Mouse (Mus musculus) spleen, embryonic (tissue): ENCODE data around the gene Ms4a1.
"Not testable (repeated sequence)": the region's sequence is repeated elsewhere in the genome, so short reads cannot be mapped to it uniquely, and the experiment has no call there.

Source experiments
- CTCF ChIA-PET: fragments of 350-600 bp; sonication (Branson Sonifier 250); formaldehyde crosslinking; loops from one replicate; lab custom pipeline; 2022; lab: Charles Lee

The Ms4a1 gene

DNA sequence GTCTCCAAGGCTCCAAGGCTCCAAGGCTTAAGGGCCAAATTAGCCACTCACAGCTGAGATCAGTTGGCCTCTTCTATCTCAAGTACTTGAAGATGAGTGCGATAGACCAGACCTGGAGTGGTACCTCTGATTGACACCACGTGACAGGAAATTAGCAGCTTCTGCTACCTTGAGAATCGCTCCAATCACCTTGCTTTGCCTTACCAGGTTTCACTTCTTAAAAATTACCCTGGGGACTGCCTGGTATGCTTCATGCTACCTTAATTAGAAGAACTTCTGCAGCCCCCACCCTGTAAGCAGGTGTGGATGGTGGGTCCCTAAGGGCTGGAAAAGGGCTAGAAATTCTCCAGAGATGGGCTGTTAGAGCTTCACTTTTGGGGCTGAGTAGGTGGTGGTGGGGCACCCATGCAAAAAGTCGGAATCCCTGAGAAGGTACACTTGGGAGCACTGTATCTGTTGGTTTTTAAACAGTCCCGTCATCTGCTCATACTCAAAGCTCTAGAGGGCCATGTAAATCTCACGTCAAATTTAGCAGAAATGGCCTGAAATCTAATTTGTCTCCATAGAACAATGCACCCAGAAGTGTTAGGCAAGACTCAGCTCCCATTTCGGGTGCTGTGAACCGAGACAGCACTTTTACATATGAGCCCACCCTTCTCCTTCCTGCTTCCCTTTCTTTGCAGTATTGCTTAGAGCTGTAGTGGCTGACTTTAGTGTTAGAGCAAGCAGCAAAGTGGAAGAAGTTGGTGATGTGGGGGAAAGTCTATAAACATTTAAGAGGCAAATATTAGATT lies at the start of gene Ms4a1:
Ms4a1 (minus strand) TSS at position 190 of the 794 bp plus-strand sequence.
- CTCF ChIA-PET: interaction anchor here (0.9 kb wide), 1 partner anchor 22 kb away, joined by 3 read pairs; no protein-coding TSS in a partner anchor

DNA sequence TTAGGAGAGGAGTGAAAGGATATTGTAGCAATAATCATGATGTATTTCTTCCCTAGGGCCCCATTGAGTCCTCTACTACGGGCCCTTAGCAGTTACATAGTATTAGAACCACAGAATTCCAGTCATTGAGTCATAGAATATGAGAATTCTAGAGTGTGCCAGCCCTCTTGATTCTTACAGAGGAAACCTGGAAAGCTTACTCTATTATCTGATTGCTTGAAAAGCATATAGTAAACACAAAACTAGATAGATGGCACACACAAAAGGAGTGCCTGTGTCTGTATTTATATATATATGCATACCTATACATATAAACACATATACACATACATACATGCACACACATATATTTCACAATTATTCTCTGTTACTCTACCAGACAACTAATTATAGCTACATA lies 48.3 kb upstream of the Ms4a1 start, which contains the start of gene Ms4a14:
Ms4a14 (minus strand) TSS at position 101 of the 400 bp plus-strand sequence.
- CTCF ChIA-PET: interaction anchor here (1.4 kb wide), 1 partner anchor 42 kb away, joined by 3 read pairs; no protein-coding TSS in a partner anchor

DNA sequence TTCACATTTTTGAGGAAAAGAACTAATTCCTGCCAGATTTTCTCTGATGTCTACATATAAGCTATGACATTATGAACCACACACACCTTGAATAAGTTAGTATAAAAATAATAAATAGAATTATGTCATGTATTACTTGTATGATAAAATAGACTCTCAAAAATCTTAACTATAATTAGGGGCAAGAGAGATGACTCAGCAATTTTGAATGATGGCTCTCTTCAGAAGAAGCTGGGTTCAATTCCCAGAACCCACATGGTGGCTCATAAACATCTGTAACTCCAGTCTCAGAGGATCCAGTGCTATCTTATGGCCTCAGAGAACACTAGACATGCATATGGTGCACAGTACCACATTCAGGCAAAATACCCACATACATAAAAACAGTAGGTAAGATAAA lies 42.8 kb upstream of the Ms4a1 start:
- CTCF ChIA-PET: interaction anchor here (0.6 kb wide), 1 partner anchor 151 kb away, joined by 3 read pairs; no protein-coding TSS in a partner anchor

DNA sequence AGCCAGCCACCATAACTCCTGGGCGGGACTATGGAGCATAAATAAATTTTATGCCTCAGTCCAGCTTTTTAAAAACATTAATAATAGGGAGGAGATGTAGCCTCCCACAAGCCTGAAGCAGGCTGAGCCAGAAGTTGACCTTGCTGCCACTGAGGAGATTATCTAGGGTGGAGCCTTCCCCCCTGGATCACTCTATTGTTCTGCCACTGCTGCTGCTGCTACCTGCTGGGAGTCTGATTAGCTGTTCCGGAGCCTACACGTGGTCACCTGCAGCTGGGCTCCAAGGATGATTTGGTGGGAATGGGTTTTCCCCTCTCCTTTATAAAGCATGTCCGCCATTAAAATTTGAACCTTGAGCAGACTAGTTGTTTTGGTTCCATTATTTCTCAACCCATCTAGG lies 33.5 kb upstream of the Ms4a1 start:
- CTCF ChIA-PET: not testable (repeated sequence)

DNA sequence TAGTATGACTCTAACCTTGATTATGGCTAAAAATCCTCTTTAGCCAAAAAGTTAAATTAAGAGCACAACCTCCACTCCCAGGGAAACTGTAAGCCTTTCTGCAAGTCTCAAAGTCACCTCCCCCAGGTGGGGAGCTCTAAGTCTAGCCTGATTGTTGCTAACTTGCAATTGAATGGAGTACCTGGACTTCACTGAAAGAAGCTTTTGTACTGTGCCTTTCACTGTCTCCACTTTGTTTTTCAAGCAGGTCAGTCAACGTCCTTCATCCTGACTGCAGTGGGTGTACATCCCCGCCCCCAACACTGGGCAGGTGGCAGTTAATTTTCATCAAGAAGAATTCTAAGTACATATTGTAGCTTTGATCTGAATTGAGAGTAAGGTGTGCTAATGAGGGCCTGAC lies 32.9 kb upstream of the Ms4a1 start:
- CTCF ChIA-PET: interaction anchor here (0.7 kb wide), 1 partner anchor 10 kb away, joined by 3 read pairs; no protein-coding TSS in a partner anchor

DNA sequence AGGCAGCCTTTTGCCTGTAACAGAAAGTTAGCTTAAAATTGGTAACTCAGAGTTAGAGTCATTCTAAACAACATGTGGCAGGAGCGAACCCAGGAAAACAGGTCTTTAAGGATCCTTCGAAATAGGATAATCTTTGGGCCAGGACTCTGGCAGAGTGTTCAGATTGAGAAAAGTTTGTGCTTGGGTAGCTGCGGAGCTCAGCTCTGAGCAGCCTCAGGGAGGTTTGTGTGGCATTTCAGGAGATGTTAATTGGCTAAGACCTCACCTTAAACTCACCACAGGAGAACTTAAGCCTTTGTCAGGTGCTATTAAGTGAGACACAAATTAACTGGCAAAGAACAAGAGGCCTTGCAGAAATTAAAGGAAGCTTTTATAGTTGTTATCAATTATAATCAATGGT lies 27.6 kb upstream of the Ms4a1 start:
- CTCF ChIA-PET: interaction anchor here (0.6 kb wide), 1 partner anchor 25 kb away, joined by 4 read pairs; no protein-coding TSS in a partner anchor

DNA sequence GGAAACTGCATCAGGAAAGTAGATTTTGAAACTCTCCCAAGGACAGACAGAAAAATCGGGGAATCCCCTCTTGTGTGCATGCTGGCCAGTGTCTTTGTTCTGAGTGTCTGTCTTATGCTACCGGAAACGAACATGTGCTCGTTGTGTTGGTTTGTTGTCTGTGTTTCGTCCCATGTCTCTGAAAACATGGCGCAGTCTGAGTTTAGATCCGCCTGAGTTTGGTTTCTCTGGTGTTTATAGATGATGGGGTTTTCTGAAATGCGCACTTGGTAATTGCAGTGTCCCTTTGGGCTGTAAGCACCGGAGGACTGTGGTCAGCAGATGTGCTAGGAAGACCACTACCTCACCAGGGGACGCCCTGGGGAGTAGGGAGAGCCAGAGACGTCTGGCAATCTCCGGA lies 26.9 kb upstream of the Ms4a1 start:
- CTCF ChIA-PET: interaction anchor here (0.6 kb wide), 1 partner anchor 24 kb away, joined by 4 read pairs; no protein-coding TSS in a partner anchor

DNA sequence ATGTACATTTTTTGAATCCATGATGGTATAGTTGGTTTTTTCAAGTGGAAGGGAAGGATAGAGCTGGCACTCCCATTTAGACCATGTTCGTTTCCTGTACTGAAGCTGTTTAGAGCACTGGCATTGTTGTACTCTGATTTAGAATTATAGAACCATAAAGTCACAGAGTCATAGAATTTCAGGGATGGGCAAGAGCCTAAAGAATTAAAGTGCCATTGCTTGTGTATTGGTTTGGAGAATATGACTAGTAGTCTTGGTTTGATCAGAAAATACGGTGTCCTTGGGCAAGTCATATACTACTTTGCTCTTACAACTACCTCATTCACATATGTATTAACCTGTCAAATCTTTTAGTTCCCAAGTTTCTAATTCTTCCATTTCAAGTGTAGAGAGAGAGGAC lies 17.7 kb upstream of the Ms4a1 start, which contains the start of gene Ms4a5:
Ms4a5 (minus strand) TSS at position 101 of the 400 bp plus-strand sequence.
- CTCF ChIA-PET: no interaction called here

DNA sequence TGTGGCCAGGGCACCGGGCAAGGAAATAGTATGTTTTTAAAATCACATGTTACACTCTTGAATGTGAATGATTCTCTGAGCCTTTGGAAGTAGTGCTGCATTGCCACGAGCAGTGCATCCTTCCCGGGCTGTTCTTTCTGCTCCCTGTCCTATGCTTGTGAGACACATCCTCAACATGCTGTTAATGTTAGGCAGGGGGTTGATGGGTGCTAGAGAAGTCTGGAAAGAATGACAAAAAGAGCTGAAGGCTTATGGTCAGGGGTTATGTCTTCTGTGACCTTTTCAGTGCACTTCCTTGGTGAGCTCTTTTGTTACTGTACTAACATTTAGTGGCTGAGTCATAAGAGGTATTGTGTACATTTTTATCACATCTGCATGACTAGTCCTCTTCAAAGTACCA lies 14.2 kb upstream of the Ms4a1 start:
- CTCF ChIA-PET: interaction anchor here (0.6 kb wide), 1 partner anchor 70 kb away, joined by 4 read pairs; no protein-coding TSS in a partner anchor

DNA sequence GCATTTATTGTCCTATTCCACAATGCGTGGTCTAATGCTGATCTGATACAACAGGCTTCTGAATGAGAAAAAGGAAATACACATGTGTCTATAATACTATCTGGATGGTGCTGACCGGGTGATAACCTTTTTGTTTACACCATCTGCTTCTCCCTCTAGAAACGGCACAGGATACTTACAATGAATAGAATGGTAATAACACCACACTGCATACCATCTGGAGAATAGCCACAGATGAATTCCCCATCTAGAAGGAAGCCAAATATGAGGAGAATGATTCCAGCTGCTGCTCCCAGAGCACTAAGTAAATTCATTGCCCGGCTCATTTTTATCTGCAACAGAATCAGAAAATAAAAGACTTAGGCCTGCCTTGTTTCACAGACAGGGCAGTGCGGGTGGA lies 10.4 kb upstream of the Ms4a1 start:
- CTCF ChIA-PET: no interaction called here

DNA sequence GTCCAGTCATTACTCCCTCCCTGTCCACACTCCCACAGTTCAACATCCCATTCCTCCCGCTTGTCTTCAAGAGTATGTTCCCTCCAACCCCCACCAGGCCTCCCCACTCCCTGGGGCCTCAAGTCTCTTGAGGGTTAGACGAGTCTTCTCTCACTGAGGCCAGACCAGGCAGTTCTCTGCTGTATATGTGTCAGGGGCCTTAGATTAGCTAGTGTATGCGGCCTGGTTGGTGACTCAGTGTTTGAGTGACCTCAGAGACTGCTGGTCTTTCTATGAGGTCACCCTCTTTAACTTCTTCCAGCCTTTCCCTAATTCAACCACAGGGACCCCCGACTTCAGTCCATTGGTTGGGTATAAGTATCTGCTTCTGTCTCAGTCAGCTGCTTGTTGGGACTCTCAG lies 915 bp upstream of the Ms4a1 start:
- CTCF ChIA-PET: interaction anchor here (0.9 kb wide), 1 partner anchor 23 kb away, joined by 3 read pairs; no protein-coding TSS in a partner anchor

DNA sequence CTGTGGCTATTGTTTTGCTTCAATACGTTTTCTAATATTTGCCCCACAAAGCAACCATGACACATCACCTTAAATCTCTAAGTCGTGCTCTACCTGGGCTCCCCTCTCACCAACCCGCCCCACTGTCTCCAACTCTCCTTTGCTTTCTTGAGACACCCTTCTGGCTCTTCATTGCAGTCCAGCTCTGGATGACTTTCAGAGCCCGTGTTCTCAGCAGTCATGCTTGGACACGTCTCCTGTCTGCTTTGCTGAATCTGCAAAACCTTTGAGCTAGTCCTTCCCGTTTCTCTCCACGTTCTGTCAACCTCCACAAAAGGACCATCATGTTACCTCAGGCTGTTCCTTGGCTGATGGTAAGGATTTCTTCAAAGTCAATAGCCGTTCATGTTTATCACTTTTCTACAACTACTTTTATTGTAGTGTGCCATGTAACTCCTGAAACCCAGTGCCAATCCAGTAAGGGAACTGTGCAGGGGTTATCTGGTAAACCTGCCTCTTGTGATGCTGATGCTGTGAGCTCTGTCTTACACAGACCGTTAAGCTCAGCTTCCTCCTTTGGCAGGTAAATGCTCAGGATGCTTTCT lies 1.3 kb downstream of the Ms4a1 start:
- CTCF ChIA-PET: interaction anchor here (0.6 kb wide), 1 partner anchor 428 kb away, joined by 3 read pairs; no protein-coding TSS in a partner anchor

DNA sequence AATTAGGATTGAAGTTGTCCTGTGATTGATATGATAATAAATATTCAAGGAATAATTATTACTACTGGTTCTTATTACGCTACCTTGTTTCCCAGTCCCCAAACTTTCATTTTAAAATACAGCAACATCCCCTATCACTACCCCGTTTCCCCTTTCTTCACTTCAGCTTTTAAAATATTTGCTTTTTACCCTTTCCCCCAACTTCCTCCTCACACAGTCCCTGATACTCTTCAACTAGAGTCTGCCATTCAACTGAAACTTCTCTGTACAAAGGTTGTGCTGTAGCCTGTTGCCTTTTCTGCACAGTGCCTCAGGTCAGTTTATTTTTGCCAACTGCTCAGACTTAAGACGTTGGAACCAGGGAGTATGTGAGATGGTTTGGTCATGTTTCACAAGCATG lies 2.5 kb downstream of the Ms4a1 start:
- CTCF ChIA-PET: interaction anchor here (1.1 kb wide), 1 partner anchor 18 kb away, joined by 3 read pairs; no protein-coding TSS in a partner anchor

DNA sequence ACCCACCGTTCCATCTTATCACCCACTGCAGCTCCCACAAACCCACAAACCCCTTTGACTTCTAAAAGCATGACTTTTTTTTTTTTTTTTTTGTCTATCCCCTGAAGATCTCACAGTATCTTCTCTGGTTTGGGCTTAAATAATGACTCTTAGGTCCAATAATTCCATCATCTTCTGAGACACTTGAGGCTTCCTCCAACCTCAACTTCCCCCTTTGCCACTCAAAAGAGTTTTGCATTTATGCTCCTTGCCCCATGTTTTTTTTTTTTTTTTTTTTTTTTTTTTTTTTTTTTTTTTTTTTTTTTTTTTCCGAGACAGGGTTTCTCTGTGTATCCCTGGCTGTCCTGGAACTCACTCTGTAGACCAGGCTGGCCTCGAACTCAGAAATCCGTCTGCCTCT lies 3.1 kb downstream of the Ms4a1 start:
- CTCF ChIA-PET: interaction anchor here (0.7 to 1.1 kb wide), 3 partner anchors 18 to 219 kb away, joined by 3 to 8 read pairs (median 6); no protein-coding TSS in a partner anchor

DNA sequence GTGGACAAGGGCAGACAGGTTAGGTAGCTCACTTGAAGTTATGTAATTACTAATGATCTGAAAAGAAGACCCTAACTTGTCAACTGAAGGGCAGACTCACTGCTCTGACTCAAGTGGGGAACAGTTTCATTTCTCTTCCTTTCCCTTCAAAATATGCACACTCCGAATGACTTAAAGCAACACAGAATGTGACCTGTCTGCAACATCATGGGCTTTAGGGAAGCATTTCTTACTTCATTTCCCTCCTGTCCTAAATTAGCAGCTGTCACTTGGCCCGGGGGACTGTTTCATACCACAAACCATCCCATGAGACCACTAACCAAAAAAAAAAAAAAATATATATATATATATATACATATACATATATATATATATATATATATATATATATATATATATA lies 4.5 kb downstream of the Ms4a1 start:
- CTCF ChIA-PET: interaction anchor here (0.9 kb wide), 1 partner anchor 11 kb away, joined by 3 read pairs; no protein-coding TSS in a partner anchor

DNA sequence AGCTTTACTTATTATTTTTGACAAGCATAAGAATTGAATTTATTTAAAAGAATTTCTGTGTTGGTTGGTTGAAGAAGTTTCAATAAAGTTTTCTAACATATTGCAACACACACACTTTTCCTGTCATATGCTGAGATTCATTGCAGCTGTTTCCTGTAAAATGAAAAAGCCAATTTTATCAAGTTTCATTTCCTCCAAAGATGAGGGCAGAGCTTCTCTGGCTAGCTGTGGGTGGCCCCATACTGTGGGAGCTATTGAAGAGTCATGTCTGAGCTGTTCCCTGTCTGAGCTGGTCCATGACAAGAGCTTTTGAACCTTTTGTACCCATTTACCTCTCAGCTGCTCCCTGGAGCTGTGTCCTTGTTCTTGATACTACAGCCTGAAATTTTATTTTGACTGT lies 21.8 kb downstream of the Ms4a1 start:
- CTCF ChIA-PET: interaction anchor here (1.1 kb wide), 1 partner anchor 22 kb away, joined by 3 read pairs; the partner anchor contains the start of gene Ms4a1

DNA sequence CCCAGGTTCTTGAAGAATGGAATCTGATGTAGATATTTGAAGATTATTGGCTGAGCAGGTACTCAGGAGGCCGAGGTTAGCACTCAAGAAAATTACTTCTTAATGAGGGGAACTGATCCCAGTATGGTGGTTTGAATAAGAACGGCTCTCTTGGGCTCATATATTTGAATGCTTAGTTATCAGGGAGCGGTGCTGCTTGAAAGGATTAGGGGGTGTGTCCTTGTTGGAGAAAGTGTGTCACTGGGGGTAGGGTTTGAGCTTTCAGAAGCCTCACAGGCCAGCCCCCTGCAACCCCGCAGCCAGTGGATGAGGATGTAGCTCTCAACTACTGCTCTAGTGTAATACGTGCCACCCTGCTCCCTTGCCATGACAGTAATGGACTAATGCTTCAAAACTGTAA lies 23.5 kb downstream of the Ms4a1 start:
- CTCF ChIA-PET: no interaction called here

DNA sequence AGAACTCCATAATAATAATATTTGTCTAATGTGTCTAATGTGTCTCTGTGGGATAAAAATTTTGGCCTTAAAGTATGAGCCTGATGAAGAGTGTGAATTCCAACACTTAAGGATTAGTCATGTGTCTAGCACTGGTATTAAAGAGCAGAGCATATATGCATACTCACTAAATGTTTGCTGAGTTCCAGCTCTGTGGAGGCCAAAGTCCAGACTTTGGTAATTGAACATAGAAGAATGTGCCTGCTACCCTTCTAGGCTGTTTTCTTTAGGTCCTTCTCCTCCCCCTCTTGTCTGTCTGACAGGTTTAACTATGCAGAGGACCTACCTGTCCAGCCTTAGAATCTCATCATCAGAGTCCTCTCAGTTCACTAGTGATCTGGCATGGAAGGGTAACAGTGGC lies 30.2 kb downstream of the Ms4a1 start:
- CTCF ChIA-PET: no interaction called here

DNA sequence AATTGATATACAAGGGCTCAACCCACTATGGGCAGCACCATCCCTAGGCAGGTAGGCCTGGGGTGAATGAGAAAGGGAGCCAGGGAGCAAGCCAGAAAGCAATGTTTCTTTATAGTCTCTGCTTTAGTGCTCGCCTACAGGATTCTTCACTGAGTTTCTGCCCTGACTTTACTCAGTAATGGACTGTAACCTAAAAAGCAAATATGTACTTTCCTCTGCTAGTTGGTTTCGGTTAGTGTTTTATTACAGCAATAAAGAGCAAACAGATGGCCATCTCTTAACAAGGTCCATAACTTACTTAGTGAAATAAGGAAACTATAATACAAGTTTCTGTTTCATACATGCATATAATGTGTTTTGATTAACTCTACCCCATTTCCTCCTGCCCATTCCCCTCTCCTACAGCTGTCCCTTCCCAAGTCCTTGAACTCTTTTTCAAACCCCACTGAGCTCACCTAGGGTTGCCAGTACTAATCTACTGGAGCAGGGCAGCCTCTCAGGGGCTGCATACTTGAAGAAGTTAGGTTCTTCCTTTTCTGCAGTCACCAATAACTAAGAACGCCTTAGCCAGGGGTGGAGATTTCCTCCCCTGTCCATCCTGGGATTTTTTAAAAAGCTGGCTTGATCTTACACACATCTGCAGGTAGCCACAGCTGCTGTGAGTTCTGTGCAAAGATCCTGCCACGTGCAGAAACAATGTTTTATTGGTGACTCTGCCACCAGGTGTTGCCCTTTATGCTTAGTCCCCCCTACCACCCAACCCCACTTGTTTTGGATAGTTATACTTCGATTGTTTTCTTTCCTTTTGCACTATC lies 30.9 kb downstream of the Ms4a1 start:
- CTCF ChIA-PET: no interaction called here

DNA sequence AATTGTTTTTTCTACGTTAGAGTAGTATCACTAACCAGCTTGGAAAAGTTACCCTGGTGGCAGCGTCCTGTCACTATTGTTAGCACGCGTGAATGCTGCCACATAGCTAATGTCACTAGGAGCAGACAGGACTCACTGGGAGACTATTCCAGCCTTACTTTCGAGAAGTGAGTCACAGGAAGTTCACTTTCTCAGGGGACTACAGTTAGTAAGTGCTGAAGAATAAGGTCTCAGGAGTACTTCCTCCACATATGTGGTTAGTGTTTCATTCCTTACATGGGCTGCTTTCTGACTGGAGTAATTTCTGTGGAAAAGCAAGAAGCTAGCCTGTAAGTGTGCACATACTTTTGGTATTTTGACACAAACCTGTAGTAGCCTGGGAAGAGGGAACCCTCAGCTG lies 31.8 kb downstream of the Ms4a1 start:
- CTCF ChIA-PET: no interaction called here

DNA sequence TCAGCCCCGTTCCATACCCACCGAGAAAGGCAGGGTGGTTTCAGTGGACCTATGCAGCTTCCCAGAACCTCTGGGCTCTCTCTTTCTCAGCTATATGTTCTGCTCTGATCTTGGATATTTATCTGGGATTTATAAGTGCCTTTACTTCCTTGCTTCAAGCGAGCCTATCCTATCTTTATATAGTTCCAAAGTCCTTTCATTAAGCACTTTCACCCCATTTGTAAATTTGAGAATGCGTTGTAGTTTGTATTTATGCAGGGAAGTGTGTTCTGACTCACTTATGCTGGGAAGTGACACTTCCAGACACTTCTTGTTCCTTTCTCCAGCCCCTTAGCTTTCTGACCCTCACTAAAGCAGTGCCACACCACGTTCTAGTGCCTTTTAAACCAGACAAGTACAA lies 33.7 kb downstream of the Ms4a1 start, which contains the start of gene Ms4a12:
Ms4a12 (minus strand) TSS at position 101 of the 400 bp plus-strand sequence.
- CTCF ChIA-PET: no interaction called here
